Mouse (Mus musculus) erythroid progenitor cell, adult 5-6 weeks (primary cell): ENCODE measurements around the gene Tmem259. TPM values are rescaled to one million over a fixed set of nuclear protein-coding genes. Genes with fewer than 3 reads are reported as not detected.

Experiments
- ATAC-seq: replicated peaks from 2 replicates; pipeline ENCODE4 v1.8.0; 2016; ENCODE audit warnings: moderate number of reproducible peaks, mild to moderate bottlenecking, moderate TSS enrichment, inconsistent platforms; ENCODE audit not compliant: poor library complexity, low FRiP score, severe bottlenecking
- total RNA-seq, 2 experiments: library from RNA; stranded (forward) in 1 of 2; stranded (reverse) in 1 of 2; fragments of 150-400 nt in 1 of 2; fragments of 186-747, 209-891 nt in 1 of 2; gene quantifications; 2 replicates each; pipeline versions ENCODE4 v1.2.3 to v1.2.4; 2015 to 2017; ENCODE audit warnings: low replicate concordance in 2 of 2

The Tmem259 gene
- total RNA-seq (2015; ENCODE audit: low replicate concordance) (57.0 and 78.9 TPM in 2 replicates), total RNA-seq (2017; ENCODE audit: low replicate concordance) (49.2 and 51.1 TPM in 2 replicates)

GRCm38 (mm10) chr10:79984195-79984816 lies at the start of gene Tmem259:
Gene Tmem259, minus strand, starts transcription at chr10:79984330.
- peak; percentile 50 for ATAC-seq

GRCm38 (mm10) chr10:80032799-80033480 lies 48.8 kb upstream of the Tmem259 start:
- no peak for ATAC-seq

- no peak for ATAC-seq
Observed at GRCm38 (mm10) chr10:80030736-80031135, 46.6 kb upstream of the Tmem259 start.

GRCm38 (mm10) chr10:80030191-80030590 lies 46.1 kb upstream of the Tmem259 start:
- no peak for ATAC-seq

GRCm38 (mm10) chr10:80028521-80028846 lies 44.4 kb upstream of the Tmem259 start:
- no peak for ATAC-seq

- ATAC-seq = no peak
Observed at GRCm38 (mm10) chr10:80027681-80028520, 43.8 kb upstream of the Tmem259 start.

- ATAC-seq = peak; percentile 36; the same call in 1 of the 2 replicates
Observed at GRCm38 (mm10) chr10:80025889-80026288, 41.8 kb upstream of the Tmem259 start.

- ATAC-seq = no peak
Observed at GRCm38 (mm10) chr10:80025463-80025862, 41.3 kb upstream of the Tmem259 start.

GRCm38 (mm10) chr10:80025044-80025347 lies 40.9 kb upstream of the Tmem259 start:
- no peak for ATAC-seq

GRCm38 (mm10) chr10:80024229-80025043 lies 40.3 kb upstream of the Tmem259 start:
- no peak for ATAC-seq

GRCm38 (mm10) chr10:80023758-80024157 lies 39.6 kb upstream of the Tmem259 start:
- ATAC-seq = no peak

GRCm38 (mm10) chr10:80022806-80023205 lies 38.7 kb upstream of the Tmem259 start:
- no peak for ATAC-seq

- no peak for ATAC-seq
Observed at GRCm38 (mm10) chr10:80022164-80022563, 38.0 kb upstream of the Tmem259 start.

GRCm38 (mm10) chr10:80021320-80021641 lies 37.2 kb upstream of the Tmem259 start:
- no peak for ATAC-seq

- no peak for ATAC-seq
Observed at GRCm38 (mm10) chr10:80020603-80021319, 36.6 kb upstream of the Tmem259 start.

GRCm38 (mm10) chr10:80020191-80020590 lies 36.1 kb upstream of the Tmem259 start:
- no peak for ATAC-seq

GRCm38 (mm10) chr10:80019471-80020131 lies 35.5 kb upstream of the Tmem259 start:
- no peak for ATAC-seq

- ATAC-seq = peak; percentile 58
Observed at GRCm38 (mm10) chr10:80018739-80019297, 34.7 kb upstream of the Tmem259 start.

- no peak for ATAC-seq
Observed at GRCm38 (mm10) chr10:80017771-80018170, 33.6 kb upstream of the Tmem259 start.
